Mouse (Mus musculus) lung, adult 2 months (tissue): Measurements from ENCODE around the gene Cldn3. TPM values are rescaled to one million over a fixed set of nuclear protein-coding genes. Genes with fewer than 3 reads are reported as not detected.

Source experiments
- DNase-seq: peaks from one replicate; pipeline ENCODE4 v3.0.0; 2022
- H3K4me1 ChIP-seq: fragments of 200-500 bp; 2 replicates; pipeline ENCODE4 v1.6.1; 2011; ENCODE audit warnings: low read length; ENCODE audit not compliant: control insufficient read depth, insufficient read depth
- H3K4me3 ChIP-seq: fragments of 200-500 bp; replicated peaks from 2 replicates; pipeline ENCODE3; 2011; ENCODE audit warnings: low read depth, mild to moderate bottlenecking, control low read depth, low read length; ENCODE audit errors: extremely low read depth
- CTCF ChIP-seq: fragments of 200-500 bp; IDR thresholded peaks from 2 replicates; pipeline ENCODE4 v1.5.1; 2011; ENCODE audit warnings: mild to moderate bottlenecking, low read length, control low read depth; ENCODE audit not compliant: insufficient read depth
- POLR2A ChIP-seq: fragments of 200-500 bp; IDR thresholded peaks from 2 replicates; pipeline ENCODE4 v1.6.1; 2011; ENCODE audit warnings: low read depth, mild to moderate bottlenecking, control low read depth, low read length, borderline replicate concordance; ENCODE audit errors: extremely low read depth
- WGBS: fragments of 180-500 bp; shearing (Covaris S2); methylation state at CpG from one replicate; pipeline ENCODE4 v1.1.7; 2018; 5-methylcytosine and 5-hydroxymethylcytosine counted together
- polyA plus RNA-seq: library from polyadenylated mRNA; depleted of rRNA; stranded (reverse); fragments of >200 nt; gene quantifications from 2 replicates; pipeline ENCODE4 v1.2.3, GENCODE M21; 2012

Cldn3 gene
- polyA plus RNA-seq, 1 experiment: 333 TPM

GRCm38 (mm10) chr5:134965852-134966821 is 19.9 kb upstream of the Cldn3 start:
- WGBS: 6% methylated on average over 33 of the region's 33 CpGs
- TF ChIP-seq CTCF (peak; percentile 63), POLR2A (peak; percentile 42; the same call in 1 of the 2 replicates)
- peak; percentile 52 for DNase-seq
- H3K4me1 ChIP-seq: peaks cover 8% of the 10 kb centered on the region
- peak overlapping the region; percentile 26 for H3K4me3 ChIP-seq

- TF ChIP-seq POLR2A (no peak), CTCF (no peak)
- WGBS: 62% methylated on average over 20 of the region's 20 CpGs
Measured at GRCm38 (mm10) chr5:134967164-134967944, 18.7 kb upstream of the Cldn3 start.

GRCm38 (mm10) chr5:134970671-134971070 is 15.3 kb upstream of the Cldn3 start:
- no peak overlapping the region for H3K4me3 ChIP-seq
- no peak for TF ChIP-seq POLR2A
- TF ChIP-seq CTCF: no peak
- WGBS: 51% methylated on average over 8 of the region's 8 CpGs
- no peak for DNase-seq
- H3K4me1 ChIP-seq: peaks cover 14% of the 10 kb centered on the region

More at GRCm38 (mm10) chr5:134967164-134967944, 18.7 kb upstream of the Cldn3 start:
- DNase-seq: no peak
- peaks cover 8% of the 10 kb centered on the region for H3K4me1 ChIP-seq
- no peak overlapping the region for H3K4me3 ChIP-seq

DNA sequence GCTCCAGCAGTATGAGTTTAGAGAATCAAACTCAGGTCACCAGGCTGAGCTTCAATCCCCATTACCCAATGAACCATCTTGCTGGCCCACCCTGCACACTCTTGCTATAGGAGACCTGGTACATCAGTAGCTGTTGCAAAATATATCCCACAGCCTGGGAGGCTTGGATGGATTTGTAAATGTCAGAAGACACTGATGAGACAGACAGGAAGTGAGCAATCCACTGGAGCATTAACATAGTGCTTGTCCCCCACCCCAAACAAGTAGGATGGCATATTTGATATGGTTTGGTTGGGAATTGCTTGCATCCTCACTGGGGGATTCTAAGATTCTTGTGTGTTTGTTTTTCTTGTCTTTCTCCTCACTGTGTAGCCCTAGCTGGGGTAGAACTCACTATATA is 12.9 kb upstream of the Cldn3 start:
- no peak overlapping the region for H3K4me3 ChIP-seq
- DNase-seq: no peak
- H3K4me1 ChIP-seq: peaks cover 7% of the 10 kb centered on the region
- TF ChIP-seq CTCF (no peak), POLR2A (no peak)

- H3K4me1 ChIP-seq: peaks cover 7% of the 10 kb centered on the region
- TF ChIP-seq POLR2A: no peak
- TF ChIP-seq CTCF: no peak
- 70% methylated on average over 7 of the region's 7 CpGs for WGBS
- DNase-seq: no peak
- H3K4me3 ChIP-seq: no peak overlapping the region
Measured at GRCm38 (mm10) chr5:134973526-134973925, 12.5 kb upstream of the Cldn3 start.

- DNase-seq: no peak
- 20% methylated on average over 7 of the region's 7 CpGs for WGBS
- Histone ChIP-seq H3K4me3 (no peak overlapping the region), H3K4me1 (peaks cover 7% of the 10 kb centered on the region)
- TF ChIP-seq CTCF (no peak), POLR2A (peak; percentile 25; the same call in 1 of the 2 replicates)
Measured at GRCm38 (mm10) chr5:134974294-134974693, 11.7 kb upstream of the Cldn3 start.

- TF ChIP-seq CTCF (no peak), POLR2A (no peak)
- WGBS: 53% methylated on average over 2 of the region's 2 CpGs
- DNase-seq: no peak
- Histone ChIP-seq H3K4me1 (peaks cover 7% of the 10 kb centered on the region), H3K4me3 (no peak overlapping the region)
Measured at GRCm38 (mm10) chr5:134974921-134975320, 11.1 kb upstream of the Cldn3 start.

DNA sequence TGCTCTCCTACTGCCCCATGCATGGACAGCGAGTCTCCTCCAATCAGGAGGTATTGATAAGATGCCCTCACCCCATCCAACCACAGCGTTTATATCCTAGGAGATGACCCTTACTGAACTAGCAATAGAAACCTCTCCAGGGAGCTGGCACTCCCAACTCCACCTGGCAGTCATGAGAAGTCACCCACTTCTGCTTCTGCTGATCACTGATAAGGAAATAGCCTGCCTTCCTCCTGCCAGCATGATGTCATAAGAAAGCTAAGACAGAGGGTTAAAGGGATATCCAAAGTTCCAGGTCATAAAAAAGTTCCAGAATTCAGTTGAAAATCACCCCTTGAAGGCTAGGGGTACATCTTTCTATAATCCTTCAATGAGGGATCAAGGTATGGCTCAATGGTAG is 9.8 kb upstream of the Cldn3 start:
- no peak overlapping the region for H3K4me3 ChIP-seq
- DNase-seq: no peak
- TF ChIP-seq POLR2A (no peak), CTCF (no peak)
- 70% methylated on average over 2 of the region's 2 CpGs for WGBS
- peaks cover 7% of the 10 kb centered on the region for H3K4me1 ChIP-seq

DNA sequence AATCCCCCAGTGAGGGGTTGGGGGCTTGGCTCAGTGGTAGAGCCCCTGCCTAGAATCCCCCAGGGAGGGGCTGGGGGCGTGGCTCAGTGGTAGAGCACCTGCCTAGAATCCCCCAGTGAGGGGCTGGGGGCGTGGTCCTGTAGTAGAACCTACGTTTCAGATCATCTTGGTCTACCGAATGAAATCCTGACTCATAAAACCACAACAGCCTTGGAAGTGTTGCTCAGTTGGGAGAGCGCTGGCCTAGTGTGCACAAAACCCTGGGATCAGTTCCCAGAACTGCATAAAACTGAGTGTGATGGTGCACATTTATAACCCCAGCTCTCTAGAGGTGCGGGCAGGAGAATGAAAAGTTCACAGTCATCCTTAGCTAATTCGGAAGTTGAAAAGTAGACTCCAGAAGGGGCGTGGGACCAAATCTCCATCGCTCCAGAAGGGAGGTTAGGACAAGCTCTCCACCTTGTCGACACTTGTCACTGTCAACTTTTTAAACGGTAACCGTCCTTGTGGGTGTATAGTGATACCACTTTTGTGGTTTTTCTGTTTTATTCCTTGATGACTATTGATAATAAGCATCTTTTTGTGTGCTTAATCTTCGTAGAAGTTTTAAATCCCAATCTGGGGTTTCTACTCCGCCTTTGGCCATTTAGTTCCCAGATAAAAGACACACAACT is 9.3 kb upstream of the Cldn3 start:
- TF ChIP-seq CTCF (no peak), POLR2A (no peak)
- 81% methylated on average over 14 of the region's 14 CpGs for WGBS
- DNase-seq: no peak

GRCm38 (mm10) chr5:134977837-134978236 is 8.2 kb upstream of the Cldn3 start:
- Histone ChIP-seq H3K4me3 (no peak overlapping the region), H3K4me1 (peaks cover 7% of the 10 kb centered on the region)
- 71% methylated on average over 4 of the region's 4 CpGs for WGBS
- TF ChIP-seq CTCF (no peak), POLR2A (no peak)
- DNase-seq: no peak

More for the DNA sequence above, 9.3 kb upstream of the Cldn3 start:
- H3K4me1 ChIP-seq: peaks cover 7% of the 10 kb centered on the region
- no peak overlapping the region for H3K4me3 ChIP-seq
